Mouse (Mus musculus): ENCODE results near the gene Dlx4. TPM values are rescaled to one million over a fixed set of nuclear protein-coding genes. Genes with fewer than 3 reads are reported as not detected.

Dlx4 gene
- polyA plus RNA-seq, 1 experiment from 2014 or later, result not detected

DNA sequence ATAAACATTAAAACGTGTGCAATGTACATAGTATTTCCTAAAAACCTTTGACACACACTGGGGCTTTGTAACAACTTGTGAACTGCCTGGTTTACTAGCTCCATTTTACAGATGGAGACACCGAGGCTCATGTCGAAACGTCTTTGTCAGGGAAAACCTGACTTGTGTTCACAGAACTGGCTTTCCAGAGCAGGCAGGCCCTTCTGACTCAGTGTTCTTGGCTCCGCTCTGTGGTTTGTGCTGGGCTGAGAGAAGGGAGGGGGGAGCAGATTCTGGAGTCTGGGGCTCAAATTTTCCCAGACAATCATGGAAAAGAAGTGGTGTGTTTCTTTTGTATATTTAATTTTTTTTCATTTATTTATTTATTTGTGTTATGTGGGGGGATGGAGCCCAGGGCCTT lies 7.6 kb upstream of the Dlx4 start:
- H3K9me3 ChIP-seq, result no peaks in the 10 kb centered on the region

GRCm38 (mm10) chr11:95153116-95153515 lies 7.1 kb upstream of the Dlx4 start:
- Histone ChIP-seq H3K36me3 (no peaks in the 10 kb centered on the region), H3K4me2 (no peak overlapping the region), H3K27me3 (peaks cover 74% of the 10 kb centered on the region), H3K4me3 (no peak overlapping the region), H3K9ac (no peak overlapping the region), H3K9me3 (no peaks in the 10 kb centered on the region), H3K4me1 (replicated peaks) (peaks cover 4% of the 10 kb centered on the region; the same call in 1 of the 2 replicates), H3K27ac (no peak overlapping the region)
- no peak for ATAC-seq (ENCODE audit: low FRiP score)
- WGBS, result 32% methylated on average over 5 of the region's 5 CpGs

More for the DNA sequence above, 7.6 kb upstream of the Dlx4 start:
- Histone ChIP-seq H3K27ac (no peak overlapping the region), H3K36me3 (no peaks in the 10 kb centered on the region), H3K9ac (no peak overlapping the region), H3K4me2 (no peak overlapping the region), H3K4me3 (no peak overlapping the region), H3K4me1 (replicated peaks) (0 out of 2 replicates have a peak, but pooled peaks cover 2% of the 10 kb centered on the region), H3K27me3 (peaks cover 74% of the 10 kb centered on the region)
- no peak for ATAC-seq (ENCODE audit: low FRiP score)
- WGBS, result 88% methylated on average over 5 of the region's 5 CpGs

DNA sequence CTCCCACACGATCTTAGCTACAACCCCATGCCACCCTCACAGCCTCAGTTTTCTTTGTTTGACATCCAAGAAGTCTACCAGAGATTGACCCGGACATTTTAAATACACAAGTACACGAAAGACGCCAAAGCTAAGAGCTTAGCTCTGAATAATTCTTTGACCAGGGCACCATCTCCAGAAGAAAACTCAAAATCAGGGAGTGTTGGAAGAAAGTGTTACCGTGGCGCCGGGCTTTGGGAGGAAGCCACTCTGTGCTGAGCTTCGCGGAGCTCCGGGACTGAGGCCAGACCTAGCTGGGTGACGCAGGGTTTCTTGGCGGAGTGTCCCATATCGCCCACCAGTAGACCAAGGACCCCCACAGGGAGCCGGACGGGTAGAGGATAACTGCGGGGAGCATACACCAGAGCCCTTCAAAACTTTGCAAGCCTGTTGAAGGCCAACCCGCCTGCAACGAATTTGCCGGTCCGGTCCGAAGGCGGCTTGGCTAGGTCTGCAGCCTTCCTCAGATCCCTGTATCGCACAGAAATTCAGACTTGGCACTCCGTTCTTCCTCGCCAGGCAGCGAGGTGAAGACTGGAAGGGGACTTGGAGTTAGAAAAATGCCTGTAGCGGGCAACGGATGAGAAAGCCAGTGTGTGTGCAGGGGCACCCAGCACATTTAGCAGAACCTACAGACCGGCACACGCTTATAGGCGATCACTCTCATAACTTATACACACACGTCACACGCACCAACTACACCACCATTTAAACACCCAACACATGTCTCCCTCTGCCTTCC lies 4.4 kb upstream of the Dlx4 start:
- ATAC-seq (ENCODE audit: low FRiP score), result no peak
- Histone ChIP-seq H3K27me3 (peaks cover 97% of the 10 kb centered on the region), H3K9ac (no peak overlapping the region), H3K4me3 (no peak overlapping the region), H3K36me3 (no peaks in the 10 kb centered on the region), H3K9me3 (no peaks in the 10 kb centered on the region), H3K4me1 (replicated peaks) (peaks cover 13% of the 10 kb centered on the region), H3K4me2 (no peak overlapping the region), H3K27ac (no peak overlapping the region)
- WGBS, result 2% methylated on average over 33 of the region's 33 CpGs

DNA sequence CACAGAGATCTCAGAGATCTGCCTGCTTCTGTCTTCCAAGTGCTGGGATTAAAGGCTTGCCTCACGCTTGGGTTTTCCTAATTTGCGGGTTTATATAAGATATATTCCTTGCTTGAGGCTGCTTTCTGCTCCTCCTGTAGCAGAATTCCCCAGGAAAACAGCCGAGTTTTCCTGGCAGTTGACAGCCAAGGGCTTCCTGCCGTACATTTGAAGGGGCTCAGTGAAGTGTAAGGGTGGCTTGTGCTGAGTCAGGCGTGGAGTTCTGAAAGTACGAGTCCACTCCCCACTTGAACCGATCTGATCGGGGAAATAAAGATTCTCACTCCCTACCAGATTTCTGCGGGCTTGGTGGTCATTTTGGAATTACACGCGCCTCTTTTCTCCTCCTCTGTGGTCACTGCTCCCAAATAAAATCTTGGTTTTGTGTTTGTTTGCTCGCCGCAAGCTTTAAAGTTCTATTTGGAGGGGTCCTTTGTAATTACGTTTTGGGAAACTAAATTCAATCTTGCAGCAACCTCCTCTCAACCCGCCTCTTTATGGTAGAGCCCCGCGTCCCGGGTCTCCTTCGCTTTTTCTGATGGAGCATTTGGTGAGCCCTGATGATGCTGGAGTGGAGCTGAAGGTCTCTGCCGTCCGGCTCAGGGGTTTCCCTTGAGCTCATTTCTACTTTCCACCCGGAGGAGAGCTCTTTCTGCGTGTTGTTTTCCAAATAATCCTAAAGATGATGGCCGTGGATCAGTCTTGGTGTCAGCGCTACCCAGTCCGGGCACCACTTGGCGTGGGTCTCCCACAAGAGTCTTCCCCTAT lies 3.6 kb upstream of the Dlx4 start:
- H3K27ac ChIP-seq, result no peak overlapping the region
- WGBS, result 3% methylated on average over 27 of the region's 27 CpGs
- no peak overlapping the region for H3K4me3 ChIP-seq
- H3K4me2 ChIP-seq, result no peak overlapping the region
- no peak overlapping the region for H3K9ac ChIP-seq
- H3K27me3 ChIP-seq, result peaks cover 97% of the 10 kb centered on the region
- ATAC-seq (ENCODE audit: low FRiP score), result no peak
- H3K9me3 ChIP-seq, result no peaks in the 10 kb centered on the region
- H3K36me3 ChIP-seq, result no peaks in the 10 kb centered on the region
- H3K4me1 ChIP-seq (replicated peaks), result peaks cover 21% of the 10 kb centered on the region

DNA sequence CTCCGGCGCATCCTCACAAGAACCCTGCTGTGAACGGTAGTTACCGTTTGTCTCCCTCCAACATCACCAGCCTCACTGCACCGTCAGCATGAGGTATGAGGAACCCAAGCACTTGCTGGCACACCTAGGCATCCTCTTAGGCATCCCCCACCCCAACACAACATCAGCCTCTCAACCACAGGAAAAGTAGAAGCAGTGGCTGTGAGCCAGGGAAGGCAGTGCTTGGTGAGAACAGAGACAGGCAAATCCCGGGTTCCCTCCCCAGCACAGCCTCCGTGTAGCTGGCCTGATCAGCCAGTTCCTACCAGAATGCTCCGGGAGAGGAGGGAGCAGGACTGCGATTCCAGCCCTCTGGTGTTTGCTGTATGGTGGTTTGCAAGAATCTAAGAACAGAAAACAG lies 2.7 kb upstream of the Dlx4 start:
- no peak overlapping the region for H3K9ac ChIP-seq
- no peaks in the 10 kb centered on the region for H3K9me3 ChIP-seq
- under 1% methylated on average over 9 of the region's 9 CpGs for WGBS
- H3K4me2 ChIP-seq, result no peak overlapping the region
- H3K27ac ChIP-seq, result no peak overlapping the region
- no peak for ATAC-seq (ENCODE audit: low FRiP score)
- no peak overlapping the region for H3K4me3 ChIP-seq
- peaks cover 100% of the 10 kb centered on the region for H3K27me3 ChIP-seq
- H3K36me3 ChIP-seq, result no peaks in the 10 kb centered on the region
- peaks cover 21% of the 10 kb centered on the region for H3K4me1 ChIP-seq (replicated peaks)

DNA sequence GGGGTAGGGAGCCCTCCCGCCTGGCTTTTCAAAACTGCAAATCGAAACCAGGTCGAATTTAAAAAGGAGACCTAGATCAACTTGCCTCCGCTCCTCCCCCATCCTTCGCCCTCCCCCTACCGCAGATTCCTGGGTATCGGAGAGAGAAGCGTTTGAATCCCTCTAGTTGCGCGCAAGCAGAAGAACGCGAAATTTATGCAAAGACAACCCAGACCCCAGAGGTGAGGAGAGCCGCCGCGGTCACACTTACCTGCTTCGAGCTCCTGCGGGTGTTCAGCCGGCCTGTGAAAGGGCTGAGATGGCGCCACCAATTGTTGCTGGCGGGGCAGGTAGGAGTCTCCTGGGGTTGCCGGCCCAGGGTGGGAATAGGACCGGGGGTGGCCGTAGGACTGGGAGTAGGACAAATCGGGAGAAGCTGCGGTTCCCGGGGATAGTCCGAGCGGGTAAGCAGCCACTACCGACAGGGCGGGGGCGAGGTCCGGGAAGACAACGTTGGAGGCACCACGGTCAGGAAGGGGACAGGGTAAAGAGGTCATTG lies 1.0 kb downstream of the Dlx4 start:
- H3K4me3 ChIP-seq, result peak overlapping the region; percentile 39
- WGBS, result under 1% methylated on average over 34 of the region's 34 CpGs

GRCm38 (mm10) chr11:95144091-95144945 lies 1.7 kb downstream of the Dlx4 start:
- H3K4me2 ChIP-seq, result no peak overlapping the region
- H3K9ac ChIP-seq, result no peak overlapping the region
- peaks cover 100% of the 10 kb centered on the region for H3K27me3 ChIP-seq
- H3K4me3 ChIP-seq, result no peak overlapping the region
- no peak overlapping the region for H3K27ac ChIP-seq
- peaks cover 28% of the 10 kb centered on the region for H3K4me1 ChIP-seq (replicated peaks)
- no peak for ATAC-seq (ENCODE audit: low FRiP score)
- no peaks in the 10 kb centered on the region for H3K9me3 ChIP-seq
- no peaks in the 10 kb centered on the region for H3K36me3 ChIP-seq
- 9% methylated on average over 9 of the region's 9 CpGs for WGBS

More for the DNA sequence above, 1.0 kb downstream of the Dlx4 start:
- Histone ChIP-seq H3K27me3 (peaks cover 100% of the 10 kb centered on the region), H3K4me2 (peak overlapping the region; percentile 61; the same call in 1 of the 2 replicates), H3K36me3 (no peaks in the 10 kb centered on the region), H3K9me3 (no peaks in the 10 kb centered on the region), H3K9ac (no peak overlapping the region), H3K27ac (no peak overlapping the region), H3K4me1 (replicated peaks) (peaks cover 28% of the 10 kb centered on the region)
- no peak for ATAC-seq (ENCODE audit: low FRiP score)

DNA sequence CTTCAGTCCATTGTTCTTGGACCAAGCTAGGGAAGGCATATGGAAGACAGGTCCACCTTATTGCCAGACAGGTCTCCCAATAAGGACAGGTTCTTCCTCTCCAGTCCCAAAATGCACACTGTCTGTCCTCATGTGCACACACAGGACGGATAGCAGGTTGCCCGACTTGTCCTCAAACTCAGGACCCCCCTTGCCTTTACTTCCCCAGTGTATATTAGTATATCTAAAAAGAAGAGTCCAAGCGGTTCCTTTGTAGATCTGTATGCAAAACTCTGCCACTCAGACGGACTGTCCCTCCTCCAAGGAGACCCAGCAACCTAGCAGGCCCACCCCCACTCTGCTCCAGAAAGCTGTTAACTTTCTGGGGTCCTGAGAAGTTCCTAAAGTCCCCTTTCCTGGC lies 2.4 kb downstream of the Dlx4 start:
- Histone ChIP-seq H3K9ac (no peak overlapping the region), H3K36me3 (no peaks in the 10 kb centered on the region), H3K4me2 (no peak overlapping the region), H3K4me3 (no peak overlapping the region), H3K27ac (no peak overlapping the region), H3K27me3 (peaks cover 100% of the 10 kb centered on the region), H3K9me3 (no peaks in the 10 kb centered on the region), H3K4me1 (replicated peaks) (peaks cover 30% of the 10 kb centered on the region)
- 0% methylated on average over 4 of the region's 4 CpGs for WGBS
- no peak for ATAC-seq (ENCODE audit: low FRiP score)

GRCm38 (mm10) chr11:95142980-95143575 lies 3.0 kb downstream of the Dlx4 start:
- 3% methylated on average over 39 of the region's 39 CpGs for WGBS

GRCm38 (mm10) chr11:95142258-95142657 lies 3.8 kb downstream of the Dlx4 start:
- no peak overlapping the region for H3K9ac ChIP-seq
- 11% methylated on average over 10 of the region's 10 CpGs for WGBS
- H3K4me1 ChIP-seq (replicated peaks), result peaks cover 40% of the 10 kb centered on the region
- no peaks in the 10 kb centered on the region for H3K9me3 ChIP-seq
- H3K36me3 ChIP-seq, result no peaks in the 10 kb centered on the region
- no peak overlapping the region for H3K27ac ChIP-seq
- peaks cover 100% of the 10 kb centered on the region for H3K27me3 ChIP-seq
- ATAC-seq (ENCODE audit: low FRiP score), result no peak
- H3K4me2 ChIP-seq, result no peak overlapping the region
- no peak overlapping the region for H3K4me3 ChIP-seq

More at GRCm38 (mm10) chr11:95142980-95143575, 3.0 kb downstream of the Dlx4 start:
- Histone ChIP-seq H3K9me3 (no peaks in the 10 kb centered on the region), H3K4me2 (peak overlapping the region; percentile 10; the same call in 1 of the 2 replicates), H3K4me1 (replicated peaks) (peaks cover 32% of the 10 kb centered on the region), H3K27me3 (peaks cover 100% of the 10 kb centered on the region), H3K27ac (no peak overlapping the region), H3K36me3 (no peaks in the 10 kb centered on the region), H3K9ac (no peak overlapping the region), H3K4me3 (no peak overlapping the region)
- no peak for ATAC-seq (ENCODE audit: low FRiP score)

GRCm38 (mm10) chr11:95139871-95140270 lies 6.2 kb downstream of the Dlx4 start:
- Histone ChIP-seq H3K27ac (no peak overlapping the region), H3K9ac (no peak overlapping the region)

More at GRCm38 (mm10) chr11:95139871-95140270, 6.2 kb downstream of the Dlx4 start:
- Histone ChIP-seq H3K36me3 (no peaks in the 10 kb centered on the region), H3K27me3 (peaks cover 92% of the 10 kb centered on the region), H3K4me3 (no peak overlapping the region), H3K4me2 (no peak overlapping the region), H3K9me3 (no peaks in the 10 kb centered on the region), H3K4me1 (replicated peaks) (peaks cover 27% of the 10 kb centered on the region)
- ATAC-seq (ENCODE audit: low FRiP score), result no peak
- 50% methylated on average over 5 of the region's 5 CpGs for WGBS

All from hindbrain, embryonic 13.5 days (tissue).